Mouse (Mus musculus) CD4-positive helper T cell, adult 2 months (primary cell): ENCODE data around the gene Csdc2.
"Not testable (repeated sequence)": the region's sequence is repeated elsewhere in the genome, so short reads cannot be mapped to it uniquely, and the experiment has no call there.

Source experiments
- DNase-seq: peaks from one replicate; pipeline ENCODE4 v3.0.0-alpha.2; 2012; ENCODE audit warnings: low read depth, missing footprints, low spot score

The Csdc2 gene

DNA sequence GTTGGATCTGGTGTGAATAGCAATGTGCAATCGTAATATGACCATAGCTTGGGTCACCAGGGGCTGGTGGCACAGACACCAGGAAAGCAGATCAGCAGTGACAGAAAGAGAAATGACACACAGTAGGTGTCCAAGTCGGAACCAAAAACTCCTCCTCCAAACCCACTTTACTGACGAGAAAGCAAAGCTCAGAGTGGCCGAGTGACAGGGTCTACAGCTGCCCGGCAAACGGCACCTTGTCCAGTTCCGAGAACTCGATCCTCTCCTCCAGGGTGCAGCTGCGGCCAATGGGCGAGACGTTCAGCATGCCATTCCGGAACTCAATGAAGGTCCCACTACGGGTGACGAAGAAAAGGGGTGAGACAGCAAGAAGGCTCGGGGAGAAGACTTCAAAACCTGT is 18.9 kb downstream of the Csdc2 start:
- DNase-seq: no peak

DNA sequence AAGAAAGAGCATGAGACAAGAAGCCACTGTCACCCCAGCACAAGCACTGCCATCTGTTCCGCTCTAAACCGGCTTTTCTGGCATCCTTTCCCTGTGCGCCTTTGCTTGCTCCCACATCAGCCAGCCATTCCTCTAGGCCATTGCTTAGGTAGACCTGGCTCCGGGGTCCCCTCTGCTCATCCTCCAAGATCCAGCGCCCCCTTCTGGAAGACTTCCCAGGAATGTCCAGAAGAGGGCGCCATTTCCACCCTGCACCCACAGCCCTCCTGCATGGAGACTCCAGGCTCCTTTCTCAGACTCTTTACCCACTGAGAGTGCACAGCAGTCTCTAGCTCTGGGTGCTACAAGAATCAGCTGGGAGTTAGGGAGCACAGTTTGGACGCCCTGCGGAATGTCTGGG is 19.9 kb downstream of the Csdc2 start:
- DNase-seq: peak; percentile 67

DNA sequence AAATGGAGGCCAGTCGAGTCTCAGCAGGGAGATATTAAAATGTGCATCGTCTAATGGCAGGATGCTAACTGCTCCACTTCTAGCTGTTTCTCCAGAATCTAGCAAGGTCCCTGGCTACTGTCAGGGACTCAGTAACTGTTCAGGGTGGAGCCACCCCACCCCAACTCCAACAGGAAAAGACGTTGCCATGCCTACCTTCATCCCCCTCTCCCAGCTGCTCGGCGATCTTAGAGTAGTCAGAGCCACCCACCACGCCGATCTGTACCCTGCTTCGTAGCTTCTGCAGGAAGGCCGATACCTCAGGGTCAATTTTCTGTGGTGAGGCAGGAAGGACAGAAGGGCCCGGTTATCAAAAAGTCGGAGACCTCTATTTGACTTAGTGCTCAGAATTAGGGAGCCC is 21.0 kb downstream of the Csdc2 start:
- no peak for DNase-seq

DNA sequence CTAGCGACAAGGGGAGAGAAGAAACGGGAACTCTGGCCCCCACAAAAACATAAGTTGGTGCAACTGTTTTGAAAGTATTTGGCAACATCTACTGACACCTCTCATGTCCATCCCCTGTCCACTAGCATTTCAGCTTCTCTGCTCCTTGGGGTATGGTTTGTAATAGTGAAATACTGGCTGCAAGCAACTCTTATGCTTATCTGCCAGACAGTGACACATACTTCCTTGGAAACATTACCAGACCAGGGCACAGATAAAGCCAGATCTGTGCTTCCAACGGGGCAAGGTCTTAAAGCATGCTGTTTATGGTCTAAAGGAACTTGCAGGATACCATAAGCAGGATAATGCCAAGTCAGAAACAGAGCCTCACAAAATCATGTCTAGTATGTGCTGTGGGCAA is 22.3 kb downstream of the Csdc2 start:
- no peak for DNase-seq

DNA sequence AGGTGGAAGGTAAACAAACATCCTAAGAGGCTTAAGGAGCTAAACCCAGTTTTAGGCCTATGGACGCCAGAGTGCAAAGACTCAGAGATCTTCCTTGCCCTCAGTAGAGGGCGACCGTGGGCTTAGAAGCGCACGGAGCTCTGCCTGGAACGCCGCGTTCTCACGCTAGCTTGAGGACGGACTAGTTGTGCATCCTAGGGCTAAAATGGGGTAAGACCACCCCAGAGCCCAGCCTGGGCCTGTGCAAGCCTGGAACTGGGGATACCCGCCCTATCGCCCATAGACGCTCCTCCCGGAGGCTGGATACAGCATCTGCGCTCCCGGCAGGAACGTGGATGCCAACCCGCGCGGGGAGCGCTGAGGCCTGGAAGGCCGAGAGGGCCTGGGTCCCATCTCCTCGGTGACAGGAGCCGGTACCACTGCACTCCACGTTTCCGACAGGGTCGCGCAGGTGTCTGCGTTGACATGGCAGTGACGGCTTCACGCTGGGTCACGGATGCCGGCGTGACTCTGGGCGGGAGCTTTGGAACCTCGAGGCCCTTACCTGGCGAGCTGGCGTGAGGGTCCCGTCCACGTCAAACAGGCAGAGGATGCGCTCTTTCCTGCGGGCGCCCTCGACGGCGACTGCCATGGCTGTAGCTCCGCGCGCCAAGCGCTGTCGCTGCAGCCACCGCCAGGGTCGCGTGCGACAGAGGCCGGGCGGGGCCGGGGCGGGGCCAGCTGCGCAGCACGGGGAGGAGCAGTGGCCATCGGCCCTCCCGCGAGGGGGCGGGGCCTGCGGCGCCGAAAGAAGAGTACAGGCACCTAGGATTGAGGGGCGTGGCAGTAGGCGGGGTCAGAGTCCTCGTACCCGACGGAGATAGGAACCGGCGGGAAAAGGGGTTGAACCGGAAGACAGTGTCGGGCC is 23.9 kb downstream of the Csdc2 start, which contains the start of gene Pmm1:
Gene Pmm1, minus strand, starts transcription at position 760 of the 907 bp plus-strand sequence.
- DNase-seq: peak; percentile 98

DNA sequence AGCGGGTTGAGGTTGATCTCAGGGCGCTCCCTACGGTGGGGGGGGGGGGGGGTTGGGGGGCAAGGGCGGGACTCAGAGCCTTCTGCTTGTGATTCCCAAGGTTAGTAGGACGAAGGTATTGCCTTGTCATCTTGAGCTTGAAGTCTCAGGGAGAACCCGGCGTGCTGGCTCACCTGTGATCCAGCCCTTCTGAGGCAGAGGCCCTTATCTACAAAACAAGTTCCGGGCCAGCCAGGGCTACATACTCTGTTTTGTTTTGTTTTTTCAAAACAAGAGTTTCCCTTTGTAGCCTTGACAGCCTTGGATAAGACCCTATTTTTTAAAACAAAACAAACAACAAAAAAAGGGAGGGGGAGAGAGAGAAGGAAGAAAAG is 24.5 kb downstream of the Csdc2 start:
- no peak for DNase-seq

DNA sequence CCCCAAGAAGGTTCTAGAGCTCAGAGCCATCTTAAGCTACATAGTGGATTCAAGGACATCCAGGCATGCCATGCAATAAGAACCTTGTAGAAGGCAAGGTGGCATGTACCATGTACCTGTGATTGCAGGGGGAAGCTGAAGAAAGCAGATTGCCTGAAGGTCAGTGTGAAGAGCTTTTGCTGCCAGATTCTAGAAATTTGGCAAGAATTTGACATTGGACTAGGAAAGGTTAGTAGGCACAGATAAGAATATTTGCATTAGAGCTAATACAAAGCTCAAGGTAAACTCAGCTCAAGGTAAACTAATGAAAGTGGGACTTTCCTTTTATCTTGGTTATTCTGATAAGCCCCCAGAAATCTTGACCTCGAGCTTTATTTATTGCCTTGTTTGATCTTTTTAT is 27.7 kb downstream of the Csdc2 start:
- DNase-seq: no peak

DNA sequence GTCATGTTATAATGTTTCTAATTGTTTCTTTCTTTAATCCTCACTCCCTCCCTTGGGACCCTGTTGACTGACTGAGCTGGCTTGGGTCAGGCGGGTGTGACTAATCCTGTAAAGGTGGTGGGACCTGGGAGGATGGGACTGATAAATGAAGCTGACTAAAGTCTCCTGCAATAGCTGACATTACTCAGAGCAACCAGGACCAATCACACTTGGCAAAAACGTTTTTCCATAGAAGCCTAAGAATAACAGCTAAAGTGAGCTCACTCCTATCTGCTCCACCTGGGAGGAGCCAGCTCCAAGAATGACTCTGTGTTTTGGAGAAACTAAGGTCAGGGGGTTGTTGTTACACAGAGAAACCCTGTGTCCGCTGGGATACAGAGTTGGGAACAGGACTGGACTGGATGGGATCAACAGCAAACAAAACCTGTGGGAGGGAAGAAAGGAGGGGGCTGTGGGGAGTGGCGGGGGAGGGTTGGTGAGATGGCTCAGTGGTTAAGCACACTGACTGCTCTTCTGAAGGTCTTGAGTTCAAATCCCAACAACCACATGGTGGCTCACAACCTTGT is 28.5 kb downstream of the Csdc2 start:
- DNase-seq: no peak

DNA sequence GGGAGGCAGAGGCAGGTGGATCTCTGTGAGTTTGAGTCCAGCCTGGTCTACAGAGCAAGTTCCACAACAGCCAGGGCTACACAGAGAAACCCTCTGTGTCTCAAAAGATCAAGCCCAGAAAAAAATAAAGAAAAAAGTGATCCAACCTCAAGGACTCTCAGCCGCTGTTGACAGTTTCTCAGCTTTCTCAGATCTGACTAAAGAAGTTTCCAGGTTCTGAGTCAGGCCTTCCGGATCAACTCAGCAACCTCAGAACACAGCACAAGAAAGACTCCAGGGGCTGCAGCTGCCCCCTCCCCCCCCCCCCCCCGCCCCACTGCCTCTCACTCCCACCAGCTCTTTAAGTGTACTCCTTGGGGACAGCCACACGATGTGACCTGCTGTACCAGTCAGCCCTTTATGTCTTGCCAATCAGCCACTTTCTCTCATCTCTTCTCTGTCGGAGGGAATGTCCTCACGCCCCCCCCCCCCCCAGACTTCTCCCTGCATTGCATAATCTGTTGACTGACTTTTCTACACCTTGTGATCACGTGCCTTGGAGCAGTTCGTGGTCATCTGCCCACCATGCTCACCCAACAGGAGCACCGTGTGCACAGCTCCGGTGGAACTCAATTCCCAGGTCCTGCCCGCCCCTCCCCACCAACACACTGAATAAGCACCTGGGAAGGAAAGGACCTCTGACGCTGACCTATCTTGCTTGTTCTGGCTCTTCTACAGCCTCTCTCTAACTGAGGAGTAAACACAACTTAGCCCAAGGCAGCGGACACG is 29.7 kb downstream of the Csdc2 start:
- no peak for DNase-seq

DNA sequence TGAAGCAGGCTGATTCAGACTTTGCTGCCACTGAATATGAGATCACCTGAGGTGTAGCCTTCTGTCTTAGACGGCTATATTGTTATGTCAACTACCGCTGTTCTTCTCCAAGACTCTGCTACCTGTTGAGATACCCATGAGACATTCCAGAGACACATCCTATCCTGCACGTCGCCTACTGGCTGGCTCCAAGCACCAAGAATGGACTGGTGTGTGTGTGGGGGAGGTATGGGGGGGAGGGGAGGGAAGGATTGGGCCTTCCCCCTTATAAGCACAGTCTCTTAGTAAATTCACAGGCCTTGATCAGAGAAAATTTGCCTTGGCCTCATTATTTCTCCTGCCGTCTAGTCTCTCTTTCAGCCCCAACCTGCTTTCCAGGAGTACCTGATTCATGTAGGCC is 31.3 kb downstream of the Csdc2 start:
- no peak for DNase-seq

DNA sequence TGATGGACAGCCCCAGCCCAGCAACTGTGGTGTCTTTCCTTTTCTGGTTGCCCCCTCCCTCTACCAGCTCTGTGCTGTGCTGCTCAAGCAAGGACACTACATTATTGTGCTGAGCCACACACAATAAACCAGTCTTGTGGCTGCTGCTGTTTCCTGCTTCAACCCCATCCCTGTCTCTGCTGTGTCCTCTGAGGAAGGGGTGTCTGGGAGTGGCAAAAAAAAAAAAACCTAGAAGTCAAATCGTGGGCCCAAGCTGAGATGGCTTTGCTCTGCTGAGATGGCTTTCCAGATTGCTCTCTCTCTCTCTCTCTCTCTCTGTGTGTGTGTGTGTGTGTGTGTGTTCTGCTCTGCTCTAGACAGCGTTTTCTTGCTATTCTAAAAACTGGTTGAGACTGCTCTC is 31.9 kb downstream of the Csdc2 start:
- peak; percentile 28 for DNase-seq

DNA sequence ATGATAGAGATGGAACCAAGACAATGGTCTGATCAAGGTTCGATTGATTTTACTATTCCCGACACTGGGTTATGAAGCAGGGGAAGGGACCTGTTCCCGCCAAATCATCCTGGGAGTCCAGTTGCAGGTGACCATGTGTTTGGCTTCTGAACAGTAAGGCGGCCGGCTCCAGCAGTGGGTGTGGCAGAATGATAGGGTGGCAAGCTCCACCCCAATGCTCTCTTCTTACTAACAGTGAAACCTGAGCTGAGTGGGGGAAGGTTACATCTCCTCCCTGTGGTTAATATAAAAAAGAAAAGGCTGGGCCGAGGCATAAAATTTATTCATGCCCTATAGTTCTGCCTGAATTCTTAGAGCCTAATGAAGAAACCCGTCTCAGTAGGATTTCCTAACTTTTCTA is 32.6 kb downstream of the Csdc2 start:
- DNase-seq: peak; percentile 36

DNA sequence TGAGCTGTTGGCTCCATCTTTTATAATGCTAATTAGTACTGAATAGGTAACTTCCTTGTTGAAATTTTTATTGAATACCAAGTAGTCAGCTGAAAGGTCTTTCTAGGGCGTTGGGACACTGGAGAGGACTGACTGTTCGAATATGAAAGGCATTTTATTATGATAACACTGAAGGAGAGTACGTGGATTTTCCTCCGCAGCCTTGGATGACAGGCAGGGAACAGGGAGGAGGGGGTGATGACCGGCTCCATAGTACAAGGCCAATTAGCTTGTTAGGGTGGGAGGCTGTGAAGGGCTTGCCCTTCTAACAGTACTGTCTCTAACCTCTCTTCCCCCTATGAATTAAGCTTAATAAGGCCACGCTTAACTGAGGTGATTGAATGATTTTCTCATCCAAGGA is 33.1 kb downstream of the Csdc2 start:
- DNase-seq: not testable (repeated sequence)

DNA sequence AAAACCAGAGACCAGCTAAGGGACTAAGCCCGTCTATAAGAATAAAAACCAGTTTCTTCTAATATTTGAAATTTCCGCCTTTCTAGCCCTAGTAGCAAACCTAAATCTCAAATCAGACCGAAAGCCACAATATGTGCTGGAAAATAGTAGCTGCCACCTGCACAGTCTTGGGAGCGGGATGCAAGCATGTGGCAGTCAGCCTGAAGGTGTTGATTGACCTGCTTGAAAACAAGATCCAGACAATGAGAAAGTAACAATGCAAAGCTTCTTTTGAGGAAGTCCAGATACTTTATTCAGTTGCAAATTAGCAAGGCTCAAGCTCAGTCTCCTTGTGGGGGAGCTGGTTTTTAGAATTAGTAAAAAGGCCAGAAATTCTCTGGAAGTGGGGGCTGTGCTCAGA is 33.9 kb downstream of the Csdc2 start:
- not testable (repeated sequence) for DNase-seq

DNA sequence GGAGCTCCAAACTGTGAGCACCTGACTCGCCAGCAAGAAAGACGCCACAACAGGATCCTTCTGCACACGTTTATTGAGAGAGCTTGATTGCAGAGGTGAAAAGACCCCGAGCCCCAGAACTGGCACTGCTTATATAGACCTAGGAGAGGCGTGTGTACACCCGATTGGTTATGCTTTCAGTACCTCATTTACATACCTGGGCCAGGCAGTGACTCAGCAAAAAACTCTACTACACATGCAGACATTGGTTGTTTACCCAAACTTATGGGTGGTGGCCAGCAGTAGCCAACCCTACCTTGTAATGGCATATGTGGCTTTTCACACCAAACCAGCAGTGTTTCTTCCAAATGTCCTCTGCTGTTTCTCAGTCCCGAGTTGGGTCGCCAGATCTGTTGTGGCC is 38.6 kb downstream of the Csdc2 start:
- DNase-seq: not testable (repeated sequence)

DNA sequence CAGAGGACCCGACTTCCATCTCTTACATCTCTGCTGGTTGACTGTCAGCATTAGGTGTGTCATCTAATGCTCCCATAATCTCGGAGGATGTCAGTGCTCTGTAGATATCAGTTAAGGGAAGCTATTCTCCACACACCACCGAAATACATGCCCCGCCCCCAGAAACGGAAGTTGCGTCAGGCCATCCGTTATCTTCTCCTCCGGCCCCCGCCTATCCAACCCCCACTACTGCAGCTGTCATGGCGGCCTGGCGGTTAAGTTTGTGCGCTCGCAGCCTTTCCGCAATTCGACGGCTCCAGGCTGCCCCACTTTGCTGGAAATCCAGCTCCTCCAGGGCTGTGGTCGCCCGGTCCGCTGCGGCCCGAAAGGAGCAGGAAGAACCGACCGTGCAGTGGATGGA is 43.8 kb downstream of the Csdc2 start, which contains the start of gene 1700029P11Rik:
Gene 1700029P11Rik, plus strand, starts transcription at position 220 of the 400 bp plus-strand sequence.
- no peak for DNase-seq

DNA sequence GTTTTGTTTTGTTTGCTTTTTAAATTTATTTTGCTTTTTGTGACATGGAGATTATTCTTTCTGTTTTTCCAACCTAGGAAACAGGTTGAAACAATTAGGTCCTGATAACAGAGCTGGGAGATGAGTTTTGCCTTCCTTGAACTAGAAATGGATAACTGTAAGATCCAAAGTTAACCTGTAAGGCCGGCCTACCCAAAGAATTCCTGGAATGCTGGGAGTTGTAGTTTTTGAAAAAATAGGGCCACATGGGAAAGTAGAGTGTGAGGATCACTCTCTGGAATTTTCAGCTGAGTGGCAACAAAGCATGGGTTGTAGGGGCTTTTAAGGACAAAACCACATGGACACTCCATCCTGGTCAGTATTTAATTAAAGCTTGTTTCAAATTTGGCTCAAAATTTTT is 45.6 kb downstream of the Csdc2 start:
- DNase-seq: no peak

DNA sequence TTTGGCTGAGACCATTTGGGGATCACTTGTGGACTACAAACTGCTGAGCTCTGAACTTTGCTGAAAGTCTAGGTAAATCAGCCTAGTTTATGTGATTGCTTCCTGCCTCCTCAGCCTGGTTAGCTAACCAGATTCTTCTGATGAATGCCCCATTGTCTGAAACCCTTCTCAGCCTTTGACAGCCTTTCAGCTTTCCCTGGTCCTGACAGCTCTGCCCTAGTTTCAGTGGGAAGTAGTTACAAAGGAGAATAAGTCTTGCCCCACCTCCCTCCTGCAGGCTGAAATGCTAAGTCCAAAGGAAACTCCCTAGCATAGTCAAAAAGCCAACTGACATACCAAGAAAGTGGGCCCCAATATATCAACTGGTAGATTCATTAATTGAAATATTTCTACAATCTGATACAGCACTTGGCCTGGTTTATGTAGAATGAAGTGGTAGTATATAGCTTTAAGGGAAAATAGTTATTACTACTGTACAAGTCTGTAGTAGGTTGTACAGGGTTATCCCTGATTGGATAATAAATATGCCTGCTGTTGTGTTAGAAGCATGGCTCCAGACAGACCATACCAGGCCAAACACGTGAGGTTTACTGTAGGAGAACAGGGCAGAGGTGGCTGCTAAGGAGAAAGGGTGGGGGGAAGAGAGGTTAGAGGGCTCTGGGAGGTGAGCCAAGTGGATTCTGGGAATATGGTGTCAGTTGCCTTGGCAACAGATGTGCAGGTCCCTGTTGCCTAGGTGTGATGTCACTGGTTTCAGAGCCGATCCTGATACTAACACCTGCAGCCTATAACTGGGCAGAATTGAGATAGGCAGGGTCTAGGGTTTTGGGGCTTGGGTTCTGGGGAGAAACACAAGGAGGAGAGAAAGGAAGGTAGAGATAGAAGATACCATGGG is 49.0 kb downstream of the Csdc2 start:
- DNase-seq: no peak

DNA sequence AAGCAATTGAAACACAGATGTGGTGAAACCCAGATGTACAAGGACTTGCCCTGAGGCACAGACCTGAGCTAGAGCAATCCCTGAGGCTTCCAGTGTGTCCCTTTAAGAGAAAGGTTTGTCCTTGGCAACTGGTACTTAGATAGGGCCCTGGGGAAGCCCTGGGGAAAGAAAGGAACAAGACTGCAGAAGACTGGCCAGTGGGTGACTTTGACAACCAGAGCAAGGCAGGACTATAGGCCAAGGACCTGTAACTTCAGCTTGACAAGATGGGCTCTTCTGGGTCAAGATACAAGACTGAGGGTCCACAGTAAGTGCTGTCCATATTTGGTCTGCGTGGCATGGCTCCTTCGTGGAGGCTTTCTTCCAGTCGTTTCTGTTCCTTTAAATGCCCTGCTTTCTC is 51.1 kb downstream of the Csdc2 start, which contains the start of gene Xrcc6:
Gene Xrcc6, plus strand, starts transcription at position 190 of the 400 bp plus-strand sequence.
- no peak for DNase-seq

DNA sequence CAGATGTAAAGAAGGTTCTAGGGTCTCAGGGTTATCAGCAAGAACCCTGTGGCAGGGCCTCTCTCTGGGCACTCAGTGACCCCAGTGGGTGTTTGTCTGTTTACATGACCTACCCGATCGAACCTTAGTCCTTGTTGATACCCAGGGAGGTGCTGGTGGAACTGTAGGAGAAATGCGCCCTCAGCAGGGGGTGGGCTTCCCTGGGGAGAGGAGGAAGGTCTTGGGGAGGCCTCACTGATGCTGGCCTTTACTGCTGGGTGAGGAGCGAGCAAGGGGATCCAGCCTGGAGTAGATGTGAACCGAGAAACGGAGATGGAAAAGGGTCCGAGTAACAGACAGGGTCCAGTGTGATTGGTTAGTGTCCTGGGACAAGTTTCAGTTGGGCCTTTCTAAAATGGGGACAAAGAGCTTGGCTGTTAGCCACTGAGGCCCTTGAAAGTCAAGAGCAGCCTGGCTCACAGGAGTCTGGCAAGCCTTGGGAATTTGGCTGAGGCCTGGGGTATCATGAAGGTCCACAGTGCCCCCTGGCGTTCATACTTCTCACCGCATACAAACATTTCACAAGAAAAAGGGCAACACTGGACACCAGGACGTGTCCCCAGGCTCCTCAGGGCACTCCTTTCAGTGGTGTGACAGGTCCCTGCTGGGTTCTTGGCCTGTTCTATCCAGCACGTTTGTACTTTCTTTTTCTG is 53.0 kb downstream of the Csdc2 start:
- peak; percentile 68 for DNase-seq

DNA sequence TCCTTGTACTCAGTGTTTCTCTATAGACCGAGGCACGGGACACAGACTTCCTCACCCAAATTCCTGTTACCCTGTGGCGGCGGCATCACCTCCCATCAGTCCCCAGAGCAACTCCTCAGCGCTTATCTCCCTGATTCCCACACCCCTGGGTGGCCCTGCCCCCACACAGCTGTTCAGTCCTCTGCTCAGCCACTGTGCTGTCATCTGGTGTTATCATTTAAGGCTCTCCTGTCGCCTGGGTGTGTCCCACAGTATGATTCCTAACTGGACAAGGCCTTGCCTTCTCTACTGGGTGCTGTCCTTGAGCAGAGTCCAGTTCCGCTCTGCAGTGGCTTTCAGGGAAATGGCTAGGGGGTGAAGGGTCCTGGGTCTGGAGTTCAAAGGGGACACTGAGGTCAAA is 54.0 kb downstream of the Csdc2 start:
- DNase-seq: no peak
